Mouse (Mus musculus): ENCODE measurements around the gene Mfsd6. TPM values are rescaled to one million over a fixed set of nuclear protein-coding genes. Genes with fewer than 3 reads are reported as not detected.

The Mfsd6 gene
- 10 to 100 TPM; 14.0 to 16.4 TPM for total RNA-seq (2021)
- long read RNA-seq, experiment 1, full-length matches to known transcripts, result 2 of 9 reads
- long read RNA-seq, experiment 1, partial matches to known transcripts, result 4 of 9 reads
- long read RNA-seq, experiment 1, other reads (novel, unspliced or antisense), result 3 of 9 reads
- long read RNA-seq, experiment 2, full-length matches to known transcripts, result 9 of 16 reads
- long read RNA-seq, experiment 2, partial matches to known transcripts, result 4 of 16 reads
- long read RNA-seq, experiment 2, other reads (novel, unspliced or antisense), result 3 of 16 reads

DNA sequence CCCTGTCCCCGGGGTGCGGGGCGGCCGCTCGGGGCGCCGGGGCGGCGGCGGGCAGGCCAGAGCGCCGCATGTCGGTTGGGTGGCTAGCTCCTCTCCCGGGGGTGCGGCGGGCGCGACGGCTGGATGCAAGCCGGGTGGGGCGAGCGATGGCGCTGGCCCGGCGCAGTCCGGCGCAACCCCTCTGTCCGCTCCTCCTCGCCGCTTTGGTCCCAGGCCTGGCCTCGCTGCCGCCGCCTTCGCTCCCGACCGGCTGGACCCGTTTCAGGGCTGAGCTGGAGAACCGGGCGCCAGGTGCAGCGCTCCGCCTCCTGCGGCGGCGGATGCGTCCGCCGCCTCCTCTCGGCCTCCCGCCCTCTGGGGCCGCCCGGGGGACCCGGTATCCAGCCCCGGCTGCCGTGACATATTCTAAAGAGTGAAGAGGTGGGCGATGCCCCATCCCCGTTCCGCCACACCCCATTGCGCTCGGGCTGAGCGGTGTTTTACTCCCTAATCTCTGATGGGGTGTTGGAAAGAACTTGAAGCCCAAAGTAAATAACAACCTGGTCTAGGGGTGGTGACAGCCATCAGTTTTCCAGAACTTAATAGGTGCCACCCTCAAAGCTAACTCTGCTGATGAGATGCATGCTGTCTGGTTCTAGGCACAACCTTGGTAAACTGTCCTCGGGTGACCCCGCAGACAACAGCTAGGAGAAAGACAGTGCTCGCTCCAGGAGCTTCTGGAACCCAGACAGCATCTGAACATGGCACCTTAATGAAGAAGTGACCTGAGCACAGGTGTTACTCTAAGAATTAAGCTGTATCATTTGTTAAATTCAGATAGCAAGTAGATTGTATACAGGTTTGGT, at the start of gene Mfsd6:
Gene Mfsd6 (minus strand): TSS at position 407 of the 845 bp plus-strand sequence.
- peak; percentile 64 for DNase-seq

DNA sequence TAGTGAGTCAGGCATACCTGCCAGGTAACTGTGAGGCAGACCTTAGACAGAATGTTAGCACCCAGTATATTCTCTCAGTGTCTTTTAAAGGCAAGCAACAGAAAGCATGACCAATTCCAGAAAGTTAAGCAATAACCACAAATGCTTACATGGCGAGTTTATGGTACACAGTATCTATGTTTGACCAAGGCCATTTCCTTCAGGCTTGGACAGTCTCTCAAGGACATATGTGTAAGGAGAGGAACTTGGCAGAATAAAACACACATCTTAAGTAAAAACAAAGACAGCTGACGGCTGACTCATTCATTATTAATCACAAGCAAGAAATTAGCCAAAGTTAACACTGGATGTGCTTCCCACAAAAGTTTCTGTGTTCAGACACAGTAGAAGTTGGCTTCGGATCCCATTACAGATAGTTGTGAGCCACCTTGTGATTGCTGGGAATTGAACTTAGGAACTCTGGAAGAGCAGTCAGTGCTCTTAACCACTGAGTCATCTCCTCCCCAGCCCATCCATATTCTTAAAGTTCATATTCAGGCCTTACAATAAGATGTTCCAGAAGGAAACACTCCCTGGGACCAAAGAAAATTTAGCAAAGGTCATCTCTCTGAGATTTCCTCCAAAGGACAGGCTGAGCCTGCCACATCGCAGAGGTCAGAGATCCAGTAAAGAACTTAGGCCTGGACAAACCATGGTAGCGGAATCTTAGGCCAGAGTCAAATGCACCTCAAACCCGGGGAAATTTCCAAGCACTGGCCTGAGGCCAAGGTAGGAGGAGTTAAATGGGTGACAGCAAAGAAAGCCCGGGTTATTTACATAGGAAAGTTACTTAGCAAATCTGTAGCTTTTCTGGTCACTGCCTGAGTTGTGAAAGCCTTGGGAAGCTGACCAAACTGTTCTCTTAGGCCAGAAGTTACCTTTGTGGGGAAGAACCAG, 38.2 kb upstream of the Mfsd6 start:
- peak; percentile 57 for DNase-seq

DNA sequence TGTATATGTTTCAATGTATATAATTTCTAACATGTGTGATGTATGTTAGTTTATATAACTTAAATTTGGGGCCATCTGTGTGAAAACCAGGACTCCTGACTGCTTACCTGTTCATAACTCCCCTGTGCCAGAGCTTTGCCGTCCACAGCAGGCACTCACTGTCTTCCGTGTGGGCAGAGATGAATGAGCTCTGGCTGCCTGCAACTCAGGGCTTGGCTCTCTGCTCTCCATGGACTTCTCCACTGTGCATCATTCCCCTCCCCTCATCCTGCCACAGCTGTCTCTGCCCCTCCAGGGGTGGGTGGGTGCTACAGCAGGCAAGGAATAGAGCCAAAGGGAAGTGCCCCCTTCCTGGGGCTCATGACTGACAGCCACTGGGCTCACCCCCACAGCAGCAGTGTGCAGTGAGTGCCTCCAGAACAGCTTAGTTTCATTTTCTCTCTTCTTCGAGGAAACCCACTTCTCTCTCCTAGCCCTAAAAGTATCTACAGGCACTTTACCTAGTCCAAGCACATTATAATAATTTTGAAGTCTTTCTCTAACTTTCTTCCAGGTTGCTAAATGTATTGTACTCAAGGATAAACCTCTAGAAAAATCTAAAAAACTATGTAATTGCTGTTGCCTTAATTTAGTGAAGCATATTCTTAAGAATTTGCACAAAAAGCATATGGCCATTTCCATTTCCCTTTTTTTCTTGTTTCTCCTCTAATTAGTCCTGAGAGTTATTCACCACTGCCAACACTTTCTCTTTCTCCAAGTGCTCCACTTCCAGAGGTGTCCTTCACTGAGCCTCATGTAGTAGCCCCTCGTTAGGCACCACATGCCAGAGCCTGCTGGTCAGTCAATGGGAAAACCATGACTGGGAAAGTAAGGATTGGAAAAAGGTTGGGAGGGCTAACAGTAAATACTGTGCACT, 36.9 kb upstream of the Mfsd6 start:
- DNase-seq, result peak; percentile 14

DNA sequence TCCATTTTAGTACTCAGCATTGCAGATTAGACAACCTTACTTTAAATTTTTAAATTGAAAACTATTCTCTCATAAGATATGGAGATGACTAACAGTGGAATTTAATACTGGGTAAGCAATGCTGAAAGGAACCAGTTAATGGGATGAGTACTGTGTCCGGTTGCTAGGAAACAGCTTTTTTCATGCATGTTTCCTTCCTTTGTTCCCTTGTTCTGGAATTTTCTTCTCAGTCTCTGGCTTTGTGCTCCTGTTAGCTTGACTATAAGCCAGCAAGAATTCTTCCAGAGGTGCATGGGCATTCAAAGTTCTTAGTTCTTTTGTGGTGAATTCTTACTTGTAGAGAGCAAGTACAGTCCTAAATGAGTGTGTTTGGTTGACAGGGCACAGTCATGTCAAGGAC, 30.9 kb upstream of the Mfsd6 start:
- no peak for DNase-seq

DNA sequence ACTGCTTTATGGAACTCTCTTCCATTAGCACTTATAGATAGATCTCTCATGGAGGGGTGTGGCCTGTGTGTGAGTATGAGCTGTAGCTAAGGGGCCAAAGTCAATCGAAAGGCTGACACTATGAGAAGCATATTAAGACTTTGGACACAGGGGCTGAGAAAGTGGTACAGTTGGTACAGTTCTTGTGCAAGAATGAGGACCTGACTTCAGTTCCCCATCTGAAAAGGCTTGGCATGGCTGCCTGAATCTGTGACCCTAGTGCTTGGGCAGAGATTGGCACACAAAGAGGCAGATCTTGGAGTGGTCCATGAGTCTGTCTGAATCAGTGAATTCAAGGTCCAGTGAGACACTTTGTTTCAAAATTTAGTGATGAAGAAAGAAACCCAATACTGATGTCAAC, 27.1 kb upstream of the Mfsd6 start:
- DNase-seq, result no peak

DNA sequence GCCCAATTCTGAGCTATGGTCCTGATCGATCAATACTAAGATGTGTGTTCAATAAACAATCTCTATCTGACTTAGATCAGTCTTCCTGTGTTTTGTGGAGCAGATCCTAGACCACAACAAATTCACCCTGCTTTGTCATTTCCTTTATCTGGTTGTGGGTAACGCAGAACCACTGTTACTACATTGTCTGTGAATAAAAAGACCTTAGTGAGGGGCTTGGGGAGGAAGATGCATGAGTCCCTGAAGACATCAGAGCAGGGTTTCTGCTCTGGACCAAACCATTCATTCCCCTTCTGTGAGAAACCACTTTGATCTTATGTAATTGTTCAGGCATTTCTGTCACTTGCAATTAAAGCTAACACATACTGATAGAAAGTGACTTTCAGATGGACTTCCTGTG, 26.6 kb upstream of the Mfsd6 start:
- DNase-seq, result no peak

DNA sequence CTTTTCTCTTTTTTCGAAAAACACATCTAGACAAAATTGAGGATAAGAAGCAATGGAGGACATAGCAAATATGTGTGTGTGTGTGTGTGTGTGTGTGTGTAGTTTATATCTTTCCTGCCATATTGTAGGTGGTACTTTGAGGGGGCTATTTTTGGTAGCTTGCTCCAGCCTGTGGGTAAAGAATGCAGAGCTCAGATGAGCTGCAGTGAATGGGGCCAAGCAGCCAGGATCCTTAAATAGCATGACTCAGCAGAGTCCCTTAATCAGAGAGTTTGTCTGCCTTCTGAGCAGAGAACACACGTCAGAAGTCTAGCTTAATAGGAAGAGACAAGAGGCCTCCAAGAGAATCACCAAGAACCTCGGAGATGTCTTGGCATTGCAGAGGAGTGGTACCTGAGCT, 25.4 kb upstream of the Mfsd6 start:
- no peak for DNase-seq

DNA sequence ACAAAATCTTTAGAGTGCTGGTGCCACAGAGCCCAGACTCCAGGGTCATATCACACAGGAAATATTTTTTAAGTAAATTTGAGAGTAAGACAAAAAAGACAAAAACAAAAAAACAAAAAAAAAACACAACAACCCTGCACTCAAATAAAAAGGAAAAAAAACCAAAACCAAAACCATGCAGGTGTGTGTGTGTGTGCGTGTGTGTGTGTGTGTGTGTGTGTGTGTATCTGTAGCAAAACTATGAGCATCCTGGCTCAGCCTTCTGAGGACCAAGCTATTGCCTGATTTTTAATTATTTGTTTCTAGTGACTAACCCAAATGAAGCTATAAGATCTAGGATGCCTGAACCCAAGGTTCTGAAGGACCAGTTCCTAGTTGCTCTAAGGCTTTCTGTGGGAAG, 24.4 kb upstream of the Mfsd6 start:
- no peak for DNase-seq

DNA sequence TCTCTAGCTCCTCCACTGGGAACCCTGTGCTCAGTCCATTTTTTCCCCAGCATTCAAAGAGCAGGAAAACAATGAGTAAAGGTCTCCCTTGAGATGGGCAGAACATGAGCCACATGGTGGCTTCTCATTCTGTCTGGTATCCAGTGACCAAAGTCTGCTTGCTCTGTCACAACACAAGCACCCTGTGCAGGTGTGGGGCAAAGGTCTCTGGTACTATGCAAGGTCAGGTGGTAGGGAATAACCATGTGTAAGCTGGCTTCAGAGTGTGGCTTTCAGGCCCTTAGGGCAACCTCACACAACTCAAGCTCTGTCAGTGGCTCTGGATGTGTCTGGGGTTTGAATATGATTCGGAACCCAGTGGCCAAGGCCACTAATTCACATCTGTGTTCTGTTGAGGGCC, 22.7 kb upstream of the Mfsd6 start:
- no peak for DNase-seq

DNA sequence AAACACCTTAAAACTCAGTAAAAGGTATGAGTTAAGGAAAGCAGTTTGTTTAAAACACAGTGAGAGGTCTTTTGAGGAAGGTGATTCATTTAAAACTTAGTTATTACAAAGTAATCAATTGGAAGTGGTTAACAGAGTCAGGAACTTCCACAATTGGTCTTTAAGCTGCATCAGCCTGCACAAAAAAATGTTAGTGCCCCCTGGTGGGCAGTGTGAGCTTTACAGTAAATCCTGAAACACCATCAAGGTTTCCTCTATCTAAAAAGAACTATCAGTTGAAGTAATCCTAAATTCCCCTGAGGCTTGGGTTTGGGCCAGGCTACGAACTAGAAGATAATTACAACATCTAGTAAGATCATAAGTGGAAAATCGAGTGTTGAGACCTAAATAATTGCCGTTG, 21.0 kb upstream of the Mfsd6 start:
- DNase-seq, result peak; percentile 83

DNA sequence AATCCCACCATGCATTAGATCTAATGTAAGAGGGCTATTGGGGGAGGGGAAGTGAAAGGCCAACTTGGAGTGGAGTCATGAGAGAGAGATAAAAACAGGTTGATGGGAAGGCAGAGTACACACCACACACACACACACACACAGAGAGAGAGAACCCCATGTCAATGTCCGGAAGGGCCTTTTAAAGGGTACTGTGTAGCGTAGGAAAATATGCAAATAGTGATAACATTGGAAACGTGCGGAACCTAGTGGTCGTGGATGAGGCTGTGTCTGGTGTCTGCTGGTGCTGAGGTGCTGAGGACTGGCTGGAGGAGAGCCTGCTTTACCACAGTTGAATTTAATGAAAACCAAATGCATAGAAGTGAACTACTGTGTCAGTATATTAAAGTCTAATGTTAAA, 15.3 kb upstream of the Mfsd6 start:
- no peak for DNase-seq

DNA sequence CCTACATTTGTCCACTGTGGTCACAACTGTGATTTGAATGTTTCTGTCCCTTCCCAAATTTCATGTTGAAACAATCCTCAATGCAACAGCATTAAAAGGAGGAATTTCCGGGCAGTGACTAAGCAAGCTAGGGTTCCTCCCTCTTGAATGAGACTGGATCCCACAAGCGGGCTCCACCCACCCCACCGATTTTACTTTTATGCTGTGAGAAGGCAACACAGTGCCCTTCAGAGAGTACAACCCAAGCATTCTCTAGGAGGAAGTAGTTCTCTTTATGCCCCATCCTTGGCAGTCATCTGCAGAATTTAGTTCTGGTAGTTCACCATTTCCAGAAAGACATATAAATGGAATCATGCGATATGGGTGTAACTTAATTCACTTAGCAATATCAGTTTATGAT, 6.9 kb upstream of the Mfsd6 start:
- DNase-seq, result no peak

DNA sequence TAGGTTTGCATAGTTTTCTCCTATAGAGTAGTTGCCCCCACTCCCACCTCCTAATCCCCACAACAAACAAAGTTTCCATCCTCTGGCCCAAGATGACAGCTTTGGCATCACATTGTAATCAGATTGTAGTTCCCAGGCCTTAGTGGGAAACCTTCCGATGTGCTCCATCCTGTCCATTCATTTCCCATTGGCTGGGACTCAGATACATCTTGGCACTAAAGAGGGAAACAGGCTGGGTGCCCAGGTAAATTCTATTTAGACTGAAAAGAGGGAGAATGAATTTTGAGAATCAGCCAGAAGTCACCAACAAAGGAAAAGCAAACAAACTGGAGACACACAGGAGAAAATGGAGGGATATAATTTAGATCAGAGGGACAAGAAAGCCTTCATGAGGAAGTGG, 3.0 kb upstream of the Mfsd6 start:
- DNase-seq, result no peak

DNA sequence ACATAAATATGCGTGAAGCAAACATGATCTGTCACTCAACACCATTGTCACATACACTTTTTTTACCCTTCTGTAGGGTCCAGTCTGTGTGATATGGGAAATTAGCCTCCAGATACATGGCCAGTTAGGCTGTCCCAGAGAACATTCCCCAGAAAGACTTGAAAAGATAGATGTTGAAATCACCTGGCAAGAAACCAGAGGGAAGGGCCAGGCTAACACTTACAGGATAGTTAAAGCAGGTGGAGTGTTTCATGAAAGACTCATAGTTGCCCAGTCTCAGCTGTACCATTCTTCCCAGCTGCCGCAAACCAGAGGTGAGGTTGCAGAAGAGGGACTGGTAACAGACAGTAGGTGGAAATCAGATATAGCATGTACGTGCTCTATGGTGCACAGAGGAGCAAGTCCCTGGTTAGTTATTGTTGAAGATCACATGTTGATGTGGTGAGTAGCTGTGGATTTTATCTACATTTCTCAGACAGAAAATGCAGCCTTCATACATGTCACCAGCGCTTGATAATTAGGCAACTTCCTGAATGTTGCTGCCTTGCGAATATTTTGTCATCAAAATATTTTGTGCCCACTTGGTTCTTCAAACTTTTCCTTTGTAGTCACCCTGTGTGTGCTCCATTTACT, 1.7 kb upstream of the Mfsd6 start:
- no peak for DNase-seq

DNA sequence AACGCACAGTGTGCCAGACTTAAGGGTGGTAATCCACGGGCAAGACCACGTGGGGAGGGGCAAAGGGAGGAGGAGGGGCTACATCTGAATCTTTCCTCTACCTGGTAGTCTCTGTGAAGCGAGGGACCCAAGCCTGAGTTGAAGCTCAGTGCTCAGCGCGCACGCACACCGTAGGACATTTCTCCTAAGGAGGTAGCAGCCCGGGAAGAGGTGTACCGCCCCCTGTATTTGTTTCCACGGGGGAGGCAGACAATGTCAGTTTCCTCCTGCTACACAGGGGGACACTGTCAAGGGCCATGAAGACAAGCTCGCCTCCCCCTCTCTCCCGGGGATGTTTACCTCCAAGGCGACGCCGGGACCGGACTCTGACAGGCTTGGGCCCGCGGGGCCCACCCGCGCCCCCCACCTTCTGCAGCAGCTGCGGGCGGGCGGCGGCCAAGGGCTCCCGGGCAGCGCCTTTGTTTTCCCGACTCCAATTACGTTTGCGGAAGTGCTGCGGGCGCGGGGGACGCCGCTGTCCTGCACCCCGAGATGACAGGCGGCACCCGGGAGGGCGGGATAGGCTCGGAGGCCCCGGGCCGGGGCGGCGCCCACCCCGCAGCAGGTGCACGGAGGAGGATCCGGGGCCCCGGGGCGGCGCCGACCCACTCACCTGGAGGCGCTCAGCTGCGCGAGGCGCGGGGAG, 749 bp downstream of the Mfsd6 start:
- peak; percentile 62 for DNase-seq

DNA sequence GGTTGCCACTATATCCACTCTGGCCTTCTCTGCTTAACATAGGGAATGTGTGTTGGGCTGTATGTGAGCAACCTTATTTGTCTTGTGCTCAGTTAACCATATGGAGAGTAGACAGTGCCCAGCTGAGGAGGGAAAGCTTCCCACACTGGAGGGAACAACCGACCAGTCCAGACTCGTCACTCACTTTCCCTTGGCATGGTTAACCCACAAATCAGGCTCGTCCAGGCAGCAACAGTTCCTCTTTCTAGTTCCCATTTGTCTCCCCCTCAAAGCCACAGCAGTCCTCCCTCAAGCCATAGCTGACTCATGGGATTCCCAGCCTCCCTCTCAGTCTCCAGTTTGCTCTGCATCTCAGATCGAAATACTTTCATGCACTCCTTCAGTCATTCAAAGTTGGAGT, 4.7 kb downstream of the Mfsd6 start:
- DNase-seq, result no peak

DNA sequence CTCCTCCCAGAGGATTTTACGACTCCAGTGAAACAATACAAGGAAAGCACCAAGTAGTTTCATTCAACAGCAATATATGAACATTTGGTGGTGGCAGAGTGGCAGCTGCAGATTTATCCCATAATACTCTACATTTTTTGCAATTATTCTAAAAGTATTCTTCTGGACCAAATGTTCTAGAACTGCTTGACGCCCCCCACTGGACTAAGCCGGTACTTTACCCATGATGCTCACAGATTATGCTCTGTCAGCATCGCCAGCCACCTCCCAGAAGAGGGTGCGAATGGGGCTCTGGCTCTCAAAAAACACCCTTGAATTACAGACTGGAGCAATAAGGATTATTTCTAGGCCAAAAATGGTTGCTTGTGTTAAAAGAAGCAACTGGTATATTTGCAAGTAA, 8.2 kb downstream of the Mfsd6 start:
- DNase-seq, result no peak

DNA sequence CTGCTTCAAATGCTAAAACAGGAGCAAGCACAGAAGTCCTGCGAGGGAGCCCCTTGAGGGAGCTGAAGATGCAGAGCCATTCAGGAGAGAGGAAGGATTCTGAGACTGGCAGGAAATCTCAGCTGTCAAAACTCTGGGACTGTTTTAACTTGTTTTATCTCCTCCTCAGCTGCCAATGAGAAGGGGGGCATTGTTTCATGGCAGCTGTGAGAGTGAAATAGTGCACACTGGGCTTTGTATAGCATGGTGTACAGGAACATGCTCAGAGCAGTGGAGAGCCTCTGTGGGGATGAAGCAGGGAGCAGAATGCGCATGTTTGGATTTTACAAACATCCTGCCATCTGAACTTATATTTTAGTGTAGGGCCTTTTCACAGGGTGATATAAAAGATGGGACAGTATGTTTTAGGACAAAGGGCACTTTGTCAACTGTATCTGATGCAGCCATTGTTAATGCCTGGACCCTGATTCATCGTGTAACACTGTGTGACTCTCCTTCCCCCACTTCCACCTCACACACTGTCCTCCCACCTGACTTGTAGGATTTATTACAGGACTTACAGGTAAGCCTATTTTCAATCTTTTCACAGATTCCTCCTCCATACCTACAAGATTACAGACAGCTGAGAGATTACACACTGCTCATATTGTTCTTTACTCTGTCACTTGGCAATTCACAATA, 9.1 kb downstream of the Mfsd6 start:
- DNase-seq, result no peak

DNA sequence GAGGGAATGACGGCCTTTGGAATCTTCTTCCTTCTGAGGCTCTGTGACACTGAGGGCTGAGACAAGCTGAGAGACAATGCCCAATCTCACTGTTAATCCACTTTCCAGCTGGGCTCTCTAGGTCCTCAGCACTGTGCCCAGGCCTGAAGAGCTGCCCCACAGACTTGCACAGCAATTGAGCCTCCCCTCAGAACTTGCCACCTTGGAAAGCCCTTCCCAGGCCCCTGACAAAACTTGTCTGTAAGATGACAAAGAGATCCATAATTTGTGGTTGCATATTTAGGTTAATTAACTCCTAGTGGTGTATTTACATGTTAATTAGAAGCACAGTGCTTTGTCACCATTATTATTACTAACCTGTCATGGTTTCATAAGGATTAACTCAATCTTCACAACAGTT, 12.8 kb downstream of the Mfsd6 start:
- DNase-seq, result no peak

DNA sequence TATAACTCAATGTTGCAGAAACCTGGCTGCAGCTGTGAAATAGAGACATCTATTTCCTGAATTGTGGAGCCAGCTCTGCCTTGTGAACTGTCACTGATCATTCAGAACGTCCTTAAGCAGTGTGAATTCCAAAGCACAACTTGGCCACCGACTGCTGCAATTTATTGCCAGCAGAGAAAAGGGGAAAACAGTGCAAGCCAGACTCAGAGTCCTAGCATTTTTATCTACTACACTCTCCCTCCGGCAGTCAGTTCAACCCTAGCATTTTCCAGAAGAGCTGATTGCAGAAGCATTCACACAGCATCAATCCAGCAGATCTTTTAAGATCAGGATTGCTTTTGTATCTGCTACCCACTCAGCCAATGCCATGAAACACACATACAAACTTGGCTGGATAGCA, 13.2 kb downstream of the Mfsd6 start:
- DNase-seq, result no peak
